Mouse (Mus musculus) C3H10T1/2 (cell line): ENCODE measurements around the gene Gm2244. TPM values are rescaled to one million over a fixed set of nuclear protein-coding genes. Genes with fewer than 3 reads are reported as not detected.

ENCODE experiments used
- polyA plus RNA-seq, 2 experiments: library from polyadenylated mRNA; unstranded; fragments of >200 nt; fragmentation: generic; extraction: Trizol; gene quantifications; one replicate each; pipeline ENCODE4 v1.2.1; 2012; ENCODE audit warnings: missing spikeins in 2 of 2

Gene Gm2244
- polyA plus RNA-seq, result not detected

DNA sequence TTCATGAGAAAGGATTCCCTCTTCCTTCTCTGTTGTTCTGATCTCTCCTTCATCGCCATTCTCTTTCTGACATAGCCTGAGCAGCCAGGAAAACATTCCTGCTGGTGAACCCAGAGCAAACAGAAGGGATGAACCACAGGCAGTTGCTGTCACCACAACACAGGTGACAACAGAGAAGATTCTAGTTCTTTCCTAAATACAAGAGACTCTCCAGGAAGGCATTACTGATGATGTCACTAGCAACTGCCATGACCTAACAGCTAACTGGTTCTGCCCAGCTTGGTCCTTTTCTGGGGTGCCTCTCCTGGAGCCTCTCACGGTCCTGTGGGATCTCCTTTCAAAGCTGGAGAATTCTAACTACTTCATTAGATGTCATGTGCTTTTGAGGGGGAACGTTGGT lies at the start of gene Gm2244:
Gene Gm2244, minus strand, starts transcription at position 101 of the 400 bp plus-strand sequence.

DNA sequence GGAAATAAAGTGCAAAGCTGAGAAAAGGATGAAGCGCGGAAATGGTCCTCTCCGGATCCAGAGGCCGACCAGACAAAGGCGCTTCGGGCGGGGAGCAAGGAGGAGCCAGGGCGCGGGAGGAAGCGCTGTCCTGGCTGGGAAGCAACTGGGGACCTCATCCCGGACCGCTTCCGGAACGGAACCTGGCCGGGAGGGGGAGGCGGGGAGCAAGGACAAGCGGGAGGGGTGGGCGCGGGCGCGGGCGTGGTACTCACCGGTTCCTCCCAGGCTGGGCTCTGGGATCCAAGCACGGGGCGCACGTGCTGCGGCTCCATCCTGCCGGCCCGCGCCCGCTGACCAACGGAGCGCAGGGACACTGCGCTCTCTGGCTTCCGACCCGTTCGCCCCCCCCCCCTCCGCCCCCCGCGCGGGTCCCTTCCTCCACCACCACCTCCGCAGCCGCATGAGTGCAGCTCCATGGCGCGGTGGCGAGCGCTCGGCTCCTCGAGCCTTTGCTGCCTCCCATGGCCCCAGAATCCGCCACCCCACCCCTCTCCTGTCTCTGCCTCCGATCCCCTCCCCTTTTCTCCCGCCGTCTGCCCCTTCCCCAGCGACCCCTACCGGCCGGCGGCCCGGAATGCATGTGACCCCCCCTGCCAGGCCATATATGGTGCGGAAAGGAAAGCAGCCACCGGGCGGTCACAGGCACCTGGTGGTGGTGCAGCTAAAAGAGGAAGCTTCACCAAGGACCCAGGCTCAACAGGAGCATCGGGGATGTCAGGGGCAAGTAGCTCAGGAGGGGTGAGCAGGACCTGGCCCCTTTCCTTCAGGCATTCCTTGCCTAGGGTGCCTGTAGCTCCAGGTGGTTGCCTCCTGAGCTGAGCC lies 35.3 kb upstream of the Gm2244 start, which contains the start of gene Gm2237:
Gene Gm2237, minus strand, starts transcription at position 332 of the 864 bp plus-strand sequence.

Other genes starting within 250 kb of the Gm2244 start
- under 1 TPM; 0.06 to 0.25 TPM for gene Gm21738, start 131.0 kb downstream of the Gm2244 start, polyA plus RNA-seq
- gene Gm2237, start 35.2 kb upstream of the Gm2244 start, polyA plus RNA-seq, result under 1 TPM; 0.02 to 0.45 TPM
- gene Gm5458, start 52.6 kb upstream of the Gm2244 start, polyA plus RNA-seq, result not detected
- gene Nid2, start 201.3 kb upstream of the Gm2244 start, polyA plus RNA-seq, result 100 to 1,000 TPM in 1 of 2 experiments, under 1 TPM in 1; 0.59 to 200 TPM